Mouse (Mus musculus): ENCODE measurements around the gene Spock1. TPM values are rescaled to one million over a fixed set of nuclear protein-coding genes. Genes with fewer than 3 reads are reported as not detected.

The Spock1 gene
- total RNA-seq, 2 experiments from 2014 or later, result 279 to 300 TPM

GRCm38 (mm10) chr13:57666173-57666842 is 241.8 kb downstream of the Spock1 start:
- DNase-seq (ENCODE audit: low spot score in 2 of 2), result peak in 1 of 2 experiments; percentile 35

- no peak for DNase-seq (ENCODE audit: low spot score in 2 of 2)
These were observed 245.6 kb downstream of the Spock1 start for GRCm38 (mm10) chr13:57662554-57662953.

- DNase-seq (ENCODE audit: low spot score in 2 of 2), result no peak
These were observed 247.6 kb downstream of the Spock1 start for GRCm38 (mm10) chr13:57660523-57660922.

- DNase-seq (ENCODE audit: low spot score in 2 of 2), result no peak
These were observed 248.3 kb downstream of the Spock1 start for GRCm38 (mm10) chr13:57659872-57660271.

- DNase-seq (ENCODE audit: low spot score in 2 of 2), result no peak
These were observed 251.5 kb downstream of the Spock1 start for GRCm38 (mm10) chr13:57656606-57657005.

GRCm38 (mm10) chr13:57654362-57654761 is 253.8 kb downstream of the Spock1 start:
- no peak for DNase-seq (ENCODE audit: low spot score in 2 of 2)

- DNase-seq (ENCODE audit: low spot score in 2 of 2), result no peak
These were observed 256.9 kb downstream of the Spock1 start for GRCm38 (mm10) chr13:57651236-57651635.

GRCm38 (mm10) chr13:57648784-57649183 is 259.3 kb downstream of the Spock1 start:
- no peak for DNase-seq (ENCODE audit: low spot score in 2 of 2)

- no peak for DNase-seq (ENCODE audit: low spot score in 2 of 2)
These were observed 260.7 kb downstream of the Spock1 start for GRCm38 (mm10) chr13:57647456-57647855.

- no peak for DNase-seq (ENCODE audit: low spot score in 2 of 2)
These were observed 265.1 kb downstream of the Spock1 start for GRCm38 (mm10) chr13:57643036-57643435.

GRCm38 (mm10) chr13:57641649-57642048 is 266.5 kb downstream of the Spock1 start:
- no peak for DNase-seq (ENCODE audit: low spot score in 2 of 2)

- DNase-seq (ENCODE audit: low spot score in 2 of 2), result no peak
These were observed 267.2 kb downstream of the Spock1 start for GRCm38 (mm10) chr13:57640968-57641367.

GRCm38 (mm10) chr13:57638820-57639219 is 269.3 kb downstream of the Spock1 start:
- DNase-seq (ENCODE audit: low spot score in 2 of 2), result no peak

- DNase-seq (ENCODE audit: low spot score in 2 of 2), result no peak
These were observed 270.5 kb downstream of the Spock1 start for GRCm38 (mm10) chr13:57637606-57638132.

GRCm38 (mm10) chr13:57637080-57637572 is 271.0 kb downstream of the Spock1 start:
- DNase-seq (ENCODE audit: low spot score in 2 of 2), result no peak

GRCm38 (mm10) chr13:57636196-57637015 is 271.7 kb downstream of the Spock1 start:
- no peak for DNase-seq (ENCODE audit: low spot score in 2 of 2)

- no peak for DNase-seq (ENCODE audit: low spot score in 2 of 2)
These were observed 277.6 kb downstream of the Spock1 start for GRCm38 (mm10) chr13:57630532-57630931.

- no peak for DNase-seq (ENCODE audit: low spot score in 2 of 2)
These were observed 279.9 kb downstream of the Spock1 start for GRCm38 (mm10) chr13:57628218-57628617.

- no peak for DNase-seq (ENCODE audit: low spot score in 2 of 2)
These were observed 281.7 kb downstream of the Spock1 start for GRCm38 (mm10) chr13:57626434-57626833.

- no peak for DNase-seq (ENCODE audit: low spot score in 2 of 2)
These were observed 284.1 kb downstream of the Spock1 start for GRCm38 (mm10) chr13:57623909-57624481.

GRCm38 (mm10) chr13:57619079-57619768 is 288.9 kb downstream of the Spock1 start:
- DNase-seq (ENCODE audit: low spot score in 2 of 2), result peak; percentile 66 to 69

Measured in left cerebral cortex, adult 18-20 months (tissue).